Mouse (Mus musculus) hindbrain, embryonic 10.5 days (tissue): ENCODE results near the gene Pde3a. TPM values are rescaled to one million over a fixed set of nuclear protein-coding genes. Genes with fewer than 3 reads are reported as not detected.

Experiments
- DNase-seq: peaks from one replicate; pipeline ENCODE4 v3.0.0-alpha.2; 2017; ENCODE audit warnings: low spot score
- H3K27ac ChIP-seq: fragments of 300-500 bp; sonication (generic); 2 replicates; pipeline ENCODE4 v1.5.1; 2016; ENCODE audit warnings: mild to moderate bottlenecking, moderate library complexity
- H3K27me3 ChIP-seq: fragments of 300-500 bp; sonication (generic); 2 replicates; pipeline ENCODE4 v1.6.1; 2016; ENCODE audit warnings: mild to moderate bottlenecking; ENCODE audit not compliant: poor library complexity, insufficient read depth, severe bottlenecking
- H3K36me3 ChIP-seq: fragments of 300-500 bp; sonication (generic); 2 replicates; pipeline ENCODE4 v1.6.1; 2016; ENCODE audit warnings: mild to moderate bottlenecking, moderate library complexity
- H3K4me1 ChIP-seq: fragments of 300-500 bp; sonication (generic); replicated peaks from 2 replicates; pipeline ENCODE4 v1.6.1; 2016; ENCODE audit warnings: mild to moderate bottlenecking
- H3K4me3 ChIP-seq: fragments of 300-500 bp; sonication (generic); 2 replicates; pipeline ENCODE4 v1.5.1; 2016; ENCODE audit warnings: mild to moderate bottlenecking, moderate library complexity
- H3K9me3 ChIP-seq: fragments of 300-500 bp; sonication (generic); 2 replicates; pipeline ENCODE4 v1.6.1; 2016; ENCODE audit warnings: mild to moderate bottlenecking, moderate library complexity
- WGBS: fragments of 180-500 bp; shearing (Covaris S2); methylation state at CpG from one replicate; pipeline ENCODE4 v1.1.7; 2016; 5-methylcytosine and 5-hydroxymethylcytosine counted together
- polyA plus RNA-seq: library from polyadenylated mRNA; unstranded; fragments of >200 nt; fragmentation: Nextera tagmentation; extraction: Ambion mirVana; gene quantifications from 2 replicates; pipeline ENCODE4 v1.2.1, GENCODE M21; 2016

Pde3a gene
- polyA plus RNA-seq, 1 experiment from 2014 or later, result 1.1 TPM

GRCm38 (mm10) chr6:141248081-141248480 is 988 bp upstream of the Pde3a start:
- no peak overlapping the region for H3K27ac ChIP-seq

GRCm38 (mm10) chr6:141249585-141250295 is 671 bp downstream of the Pde3a start:
- peaks cover 55% of the 10 kb centered on the region for H3K27me3 ChIP-seq
- WGBS, result under 1% methylated on average over 68 of the region's 68 CpGs

More at GRCm38 (mm10) chr6:141248081-141248480, 988 bp upstream of the Pde3a start:
- Histone ChIP-seq H3K4me1 (peaks cover 22% of the 10 kb centered on the region), H3K9me3 (no peaks in the 10 kb centered on the region), H3K4me3 (peak overlapping the region; percentile 70), H3K27me3 (peaks cover 54% of the 10 kb centered on the region), H3K36me3 (no peaks in the 10 kb centered on the region)
- no peak for DNase-seq

GRCm38 (mm10) chr6:141250296-141250629 is 1.2 kb downstream of the Pde3a start:
- 2% methylated on average over 22 of the region's 22 CpGs for WGBS
- Histone ChIP-seq H3K4me1 (peaks cover 26% of the 10 kb centered on the region), H3K4me3 (peak overlapping the region; percentile 70), H3K27me3 (peaks cover 55% of the 10 kb centered on the region), H3K36me3 (no peaks in the 10 kb centered on the region), H3K27ac (peak overlapping the region; percentile 85), H3K9me3 (no peaks in the 10 kb centered on the region)
- no peak for DNase-seq

More at GRCm38 (mm10) chr6:141249585-141250295, 671 bp downstream of the Pde3a start:
- DNase-seq, result peak; percentile 75
- Histone ChIP-seq H3K4me3 (peak overlapping the region; percentile 70), H3K27ac (peak overlapping the region; percentile 85), H3K9me3 (no peaks in the 10 kb centered on the region), H3K4me1 (peaks cover 22% of the 10 kb centered on the region), H3K36me3 (no peaks in the 10 kb centered on the region)

GRCm38 (mm10) chr6:141250984-141251383 is 1.9 kb downstream of the Pde3a start:
- Histone ChIP-seq H3K27ac (no peak overlapping the region), H3K4me3 (no peak overlapping the region), H3K27me3 (peaks cover 55% of the 10 kb centered on the region), H3K9me3 (no peaks in the 10 kb centered on the region), H3K36me3 (no peaks in the 10 kb centered on the region), H3K4me1 (peaks cover 30% of the 10 kb centered on the region)
- peak; percentile 3 for DNase-seq
- WGBS, result 56% methylated on average over 6 of the region's 6 CpGs

- no peaks in the 10 kb centered on the region for H3K9me3 ChIP-seq
- no peaks in the 10 kb centered on the region for H3K36me3 ChIP-seq
- no peak overlapping the region for H3K4me3 ChIP-seq
- WGBS, result 92% methylated on average over 7 of the region's 7 CpGs
- H3K27ac ChIP-seq, result no peak overlapping the region
- no peak for DNase-seq
- H3K4me1 ChIP-seq, result peaks cover 30% of the 10 kb centered on the region
- peaks cover 50% of the 10 kb centered on the region for H3K27me3 ChIP-seq
Observed at GRCm38 (mm10) chr6:141252520-141252919, 3.5 kb downstream of the Pde3a start.

GRCm38 (mm10) chr6:141254956-141255355 is 5.9 kb downstream of the Pde3a start:
- Histone ChIP-seq H3K27ac (no peak overlapping the region), H3K27me3 (peaks cover 30% of the 10 kb centered on the region), H3K9me3 (no peaks in the 10 kb centered on the region), H3K36me3 (no peaks in the 10 kb centered on the region), H3K4me1 (peaks cover 14% of the 10 kb centered on the region), H3K4me3 (no peak overlapping the region)
- 67% methylated on average over 4 of the region's 4 CpGs for WGBS
- DNase-seq, result no peak

GRCm38 (mm10) chr6:141256896-141257295 is 7.8 kb downstream of the Pde3a start:
- Histone ChIP-seq H3K27me3 (peaks cover 11% of the 10 kb centered on the region), H3K36me3 (no peaks in the 10 kb centered on the region), H3K27ac (no peak overlapping the region), H3K9me3 (no peaks in the 10 kb centered on the region), H3K4me3 (no peak overlapping the region), H3K4me1 (0 out of 2 replicates have a peak, but pooled peaks cover 8% of the 10 kb centered on the region)
- WGBS, result 71% methylated on average over 8 of the region's 8 CpGs
- DNase-seq, result no peak

- no peak for DNase-seq
- Histone ChIP-seq H3K9me3 (no peaks in the 10 kb centered on the region), H3K27me3 (peaks cover 5% of the 10 kb centered on the region; the same call in 1 of the 2 replicates), H3K4me3 (no peak overlapping the region), H3K36me3 (no peaks in the 10 kb centered on the region), H3K4me1 (0 out of 2 replicates have a peak, but pooled peaks cover 8% of the 10 kb centered on the region), H3K27ac (no peak overlapping the region)
- WGBS, result 90% methylated on average over 6 of the region's 6 CpGs
Observed at GRCm38 (mm10) chr6:141257434-141258202, 8.5 kb downstream of the Pde3a start.

GRCm38 (mm10) chr6:141265257-141265656 is 16.2 kb downstream of the Pde3a start:
- no peak for DNase-seq
- no peak overlapping the region for H3K27ac ChIP-seq
- WGBS, result 93% methylated on average over 4 of the region's 4 CpGs
- H3K36me3 ChIP-seq, result no peaks in the 10 kb centered on the region
- no peaks in the 10 kb centered on the region for H3K4me1 ChIP-seq
- no peak overlapping the region for H3K4me3 ChIP-seq
- H3K27me3 ChIP-seq, result no peaks in the 10 kb centered on the region
- no peaks in the 10 kb centered on the region for H3K9me3 ChIP-seq

- Histone ChIP-seq H3K4me1 (no peaks in the 10 kb centered on the region), H3K27me3 (no peaks in the 10 kb centered on the region), H3K4me3 (no peak overlapping the region), H3K27ac (no peak overlapping the region), H3K36me3 (no peaks in the 10 kb centered on the region), H3K9me3 (no peaks in the 10 kb centered on the region)
- 93% methylated on average over 11 of the region's 11 CpGs for WGBS
- no peak for DNase-seq
Observed at GRCm38 (mm10) chr6:141267888-141268570, 19.0 kb downstream of the Pde3a start.

- no peaks in the 10 kb centered on the region for H3K4me1 ChIP-seq
Observed at GRCm38 (mm10) chr6:141268871-141269270, 19.8 kb downstream of the Pde3a start.

GRCm38 (mm10) chr6:141271133-141271532 is 22.1 kb downstream of the Pde3a start:
- no peaks in the 10 kb centered on the region for H3K9me3 ChIP-seq
- H3K27me3 ChIP-seq, result no peaks in the 10 kb centered on the region
- no peak overlapping the region for H3K4me3 ChIP-seq
- WGBS, result 86% methylated on average over 5 of the region's 5 CpGs
- H3K4me1 ChIP-seq, result no peaks in the 10 kb centered on the region
- no peaks in the 10 kb centered on the region for H3K36me3 ChIP-seq
- no peak for DNase-seq
- no peak overlapping the region for H3K27ac ChIP-seq

More at GRCm38 (mm10) chr6:141268871-141269270, 19.8 kb downstream of the Pde3a start:
- Histone ChIP-seq H3K9me3 (no peaks in the 10 kb centered on the region), H3K27me3 (no peaks in the 10 kb centered on the region), H3K36me3 (no peaks in the 10 kb centered on the region), H3K27ac (no peak overlapping the region), H3K4me3 (no peak overlapping the region)
- DNase-seq, result no peak
- 94% methylated on average over 5 of the region's 5 CpGs for WGBS

- WGBS, result 96% methylated on average over 3 of the region's 3 CpGs
- Histone ChIP-seq H3K36me3 (no peaks in the 10 kb centered on the region), H3K9me3 (no peaks in the 10 kb centered on the region), H3K4me3 (no peak overlapping the region), H3K27ac (no peak overlapping the region), H3K4me1 (no peaks in the 10 kb centered on the region), H3K27me3 (no peaks in the 10 kb centered on the region)
- no peak for DNase-seq
Observed at GRCm38 (mm10) chr6:141271579-141271978, 22.5 kb downstream of the Pde3a start.
